Mouse (Mus musculus) gastrocnemius, adult 18-20 months (tissue): ENCODE measurements around the gene Gpr182. TPM values are rescaled to one million over a fixed set of nuclear protein-coding genes. Genes with fewer than 3 reads are reported as not detected.

Source experiments
- total RNA-seq, 2 experiments: library from RNA; stranded (reverse); gene quantifications; 2 replicates each; pipeline ENCODE4 v1.2.3; 2021

Gene Gpr182
- total RNA-seq, 2 experiments from 2014 or later, result 0.14 to 0.25 TPM

Other genes with a start within 250 kb of the Gpr182 start
- 10 to 100 TPM; 10.1 to 13.7 TPM for gene Ndufa4l2, start 236.8 kb downstream of the Gpr182 start, total RNA-seq
- gene Shmt2, start 229.3 kb downstream of the Gpr182 start, total RNA-seq, result 10 to 100 TPM; 25.8 to 25.9 TPM
- under 1 TPM; 0.14 to 0.36 TPM for gene Nxph4, start 217.2 kb downstream of the Gpr182 start, total RNA-seq
- 10 to 100 TPM; 40.8 to 43.4 TPM for gene Lrp1, start 130.6 kb downstream of the Gpr182 start, total RNA-seq
- gene Stat6, start 108.7 kb downstream of the Gpr182 start, total RNA-seq, result 10 to 100 TPM; 16.0 to 17.9 TPM
- gene Nemp1, start 84.8 kb downstream of the Gpr182 start, total RNA-seq, result 1 to 10 TPM; 2.5 to 2.7 TPM
- gene Nab2, start 83.2 kb downstream of the Gpr182 start, total RNA-seq, result 1 to 10 TPM; 3.4 to 3.5 TPM
- not detected for gene Myo1a, start 46.6 kb downstream of the Gpr182 start, total RNA-seq
- gene Tac2, start 27.3 kb downstream of the Gpr182 start, total RNA-seq, result not detected
- 1 to 10 TPM; 6.3 to 6.6 TPM for gene Zbtb39, start 12.2 kb downstream of the Gpr182 start, total RNA-seq
- gene Rdh1, start 8.0 kb upstream of the Gpr182 start, total RNA-seq, result not detected
- under 1 TPM; 0.30 to 0.31 TPM for gene Rdh16f1, start 8.1 kb upstream of the Gpr182 start, total RNA-seq
- not detected for gene Rdh9, start 24.7 kb upstream of the Gpr182 start, total RNA-seq
- under 1 TPM in 1 of 2 experiments, not detected in 1; 0.11 TPM for gene Rdh16, start 49.4 kb upstream of the Gpr182 start, total RNA-seq
- gene Rdh19, start 98.2 kb upstream of the Gpr182 start, total RNA-seq, result not detected
- not detected for gene Rdh16f2, start 114.7 kb upstream of the Gpr182 start, total RNA-seq
- under 1 TPM in 1 of 2 experiments, not detected in 1; 0.38 TPM for gene Rdh7, start 137.1 kb upstream of the Gpr182 start, total RNA-seq
- not detected for gene Sdr9c7, start 146.8 kb upstream of the Gpr182 start, total RNA-seq